Mouse (Mus musculus) neural tube, embryonic 13.5 days (tissue): ENCODE measurements around the gene Clmp. TPM values are rescaled to one million over a fixed set of nuclear protein-coding genes. Genes with fewer than 3 reads are reported as not detected.

Source experiments
- ATAC-seq: fragments of 200-750 bp; cut with Nextera tagmentation; 2 replicates; pipeline ENCODE4 v1.8.0; 2017; ENCODE audit warnings: low read depth, mild to moderate bottlenecking, moderate TSS enrichment, moderate library complexity
- H3K27ac ChIP-seq: fragments of 300-500 bp; sonication (generic); replicated peaks from 2 replicates; pipeline ENCODE4 v1.5.1; 2015; ENCODE audit warnings: moderate library complexity, mild to moderate bottlenecking, inconsistent platforms
- H3K27me3 ChIP-seq: fragments of 300-500 bp; sonication (generic); 2 replicates; pipeline ENCODE4 v1.6.1; 2015; ENCODE audit warnings: mild to moderate bottlenecking, inconsistent platforms
- H3K36me3 ChIP-seq: fragments of 300-500 bp; sonication (generic); 2 replicates; pipeline ENCODE4 v1.6.1; 2015; ENCODE audit warnings: mild to moderate bottlenecking, inconsistent platforms
- H3K4me1 ChIP-seq: fragments of 300-500 bp; sonication (generic); replicated peaks from 2 replicates; pipeline ENCODE4 v1.6.1; 2015; ENCODE audit warnings: inconsistent platforms
- H3K4me2 ChIP-seq: fragments of 300-500 bp; sonication (generic); 2 replicates; pipeline ENCODE4 v1.6.1; 2015; ENCODE audit warnings: inconsistent platforms, mild to moderate bottlenecking, moderate library complexity
- H3K4me3 ChIP-seq: fragments of 300-500 bp; sonication (generic); 2 replicates; pipeline ENCODE4 v1.5.1; 2015; ENCODE audit warnings: mild to moderate bottlenecking, inconsistent platforms
- H3K9ac ChIP-seq: fragments of 300-500 bp; sonication (generic); 2 replicates; pipeline ENCODE4 v1.6.1; 2015; ENCODE audit warnings: moderate library complexity, mild to moderate bottlenecking, inconsistent platforms
- H3K9me3 ChIP-seq: fragments of 300-500 bp; sonication (generic); 2 replicates; pipeline ENCODE4 v1.6.1; 2016; ENCODE audit warnings: inconsistent platforms
- WGBS: fragments of 180-500 bp; shearing (Covaris S2); methylation state at CpG from one replicate; pipeline ENCODE4 v1.1.7; 2015; 5-methylcytosine and 5-hydroxymethylcytosine counted together
- polyA plus RNA-seq: library from polyadenylated mRNA; unstranded; fragments of >200 nt; fragmentation: Nextera tagmentation; extraction: Ambion mirVana; gene quantifications from 2 replicates; pipeline ENCODE4 v1.2.1, GENCODE M21; 2015

Clmp gene
- polyA plus RNA-seq, 1 experiment from 2014 or later, result 51.5 TPM

DNA sequence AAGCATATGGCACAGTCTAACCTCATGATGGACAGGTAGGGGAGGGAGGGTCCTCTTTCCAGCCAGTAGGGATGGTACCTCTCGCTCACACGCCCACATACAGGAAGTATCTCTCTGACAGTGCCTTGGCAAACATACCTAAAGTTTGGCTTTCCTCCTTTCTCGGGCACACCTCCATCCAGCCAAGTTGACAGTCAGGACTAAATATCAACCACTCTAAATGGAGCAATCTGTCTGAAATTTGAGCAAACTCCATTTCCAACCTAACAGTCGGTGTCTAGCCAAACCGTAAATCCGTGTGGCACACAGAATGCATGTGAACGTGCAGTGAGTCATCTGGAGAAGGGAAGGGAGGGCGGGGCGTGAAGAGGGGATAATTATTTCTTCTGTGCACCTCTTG is 61.0 kb downstream of the Clmp start:
- Histone ChIP-seq H3K4me2 (no peak overlapping the region), H3K9ac (no peak overlapping the region), H3K36me3 (no peaks in the 10 kb centered on the region), H3K4me3 (no peak overlapping the region), H3K27me3 (no peaks in the 10 kb centered on the region), H3K9me3 (no peaks in the 10 kb centered on the region), H3K27ac (peak overlapping the region; percentile 46; the same call in 1 of the 2 replicates), H3K4me1 (peaks cover 57% of the 10 kb centered on the region)
- ATAC-seq, result no peak
- 71% methylated on average over 9 of the region's 9 CpGs for WGBS

DNA sequence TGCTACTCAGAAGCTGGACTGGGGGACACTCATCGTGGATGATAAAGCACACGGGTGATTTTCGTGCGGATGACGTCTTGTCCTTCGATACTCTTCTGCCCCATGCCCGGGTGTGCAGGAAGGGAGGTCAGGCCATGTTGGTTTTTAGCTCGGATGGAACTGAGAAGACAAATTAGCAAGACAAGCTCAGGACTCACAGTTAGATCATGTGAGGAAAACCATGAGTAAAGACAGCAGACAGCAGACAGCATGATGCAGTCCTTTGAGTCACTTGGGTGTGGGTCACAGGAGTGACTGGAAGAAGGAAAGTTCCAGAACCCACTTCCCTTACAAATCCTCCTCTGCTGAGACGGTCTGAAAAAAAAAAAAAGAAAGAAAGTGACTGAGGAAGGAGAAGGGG is 61.5 kb downstream of the Clmp start:
- WGBS, result 78% methylated on average over 9 of the region's 9 CpGs
- no peak for ATAC-seq

DNA sequence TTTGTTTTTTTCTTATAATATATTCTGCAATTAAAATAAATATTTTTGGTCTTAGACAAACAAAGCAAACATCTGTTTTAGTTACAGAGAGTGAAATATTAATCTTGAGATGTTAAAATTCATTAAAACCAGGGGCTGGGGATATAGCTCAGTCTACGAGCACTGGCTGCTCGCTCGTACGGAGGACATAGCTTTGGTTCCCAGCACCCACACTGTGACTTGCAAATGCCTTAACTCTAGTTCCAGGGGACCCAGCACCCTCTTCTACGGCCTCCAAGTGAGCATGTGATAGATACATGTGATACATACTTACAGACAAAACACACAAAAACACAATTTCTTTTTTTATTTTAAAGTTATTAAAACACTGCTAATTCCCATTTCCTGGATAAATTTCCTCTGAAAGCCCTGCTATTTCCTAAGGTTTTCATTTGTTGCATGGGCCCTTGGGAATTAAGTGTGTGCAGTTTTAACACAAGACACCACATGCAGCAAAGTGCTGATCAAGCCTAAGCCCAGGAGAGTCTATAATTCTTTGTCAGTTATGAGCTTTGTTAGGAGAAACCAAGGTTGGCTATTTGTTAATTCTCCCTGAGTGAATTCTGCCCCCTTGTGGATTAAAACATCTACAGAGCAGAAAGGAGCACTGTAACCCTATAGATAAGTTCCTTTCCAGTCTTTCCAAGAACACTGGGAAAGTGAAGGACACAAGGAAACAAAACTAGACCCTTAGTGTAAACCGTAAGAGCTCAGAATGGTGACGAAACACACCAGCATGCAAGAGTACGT is 64.3 kb downstream of the Clmp start:
- H3K27me3 ChIP-seq, result no peaks in the 10 kb centered on the region
- 74% methylated on average over 8 of the region's 8 CpGs for WGBS
- H3K36me3 ChIP-seq, result no peaks in the 10 kb centered on the region
- H3K9ac ChIP-seq, result no peak overlapping the region
- H3K27ac ChIP-seq, result no peak overlapping the region; the same call in 1 of the 2 replicates
- H3K9me3 ChIP-seq, result no peaks in the 10 kb centered on the region
- peaks cover 50% of the 10 kb centered on the region for H3K4me1 ChIP-seq
- ATAC-seq, result peak; percentile 36
- H3K4me2 ChIP-seq, result no peak overlapping the region
- H3K4me3 ChIP-seq, result no peak overlapping the region

More for the DNA sequence above, 61.5 kb downstream of the Clmp start:
- Histone ChIP-seq H3K9ac (no peak overlapping the region), H3K4me3 (no peak overlapping the region), H3K27me3 (no peaks in the 10 kb centered on the region), H3K36me3 (no peaks in the 10 kb centered on the region), H3K4me2 (no peak overlapping the region), H3K27ac (0 out of 2 replicates have a peak overlapping the region, but pooled peaks have one; percentile 46), H3K9me3 (no peaks in the 10 kb centered on the region), H3K4me1 (peaks cover 62% of the 10 kb centered on the region)

DNA sequence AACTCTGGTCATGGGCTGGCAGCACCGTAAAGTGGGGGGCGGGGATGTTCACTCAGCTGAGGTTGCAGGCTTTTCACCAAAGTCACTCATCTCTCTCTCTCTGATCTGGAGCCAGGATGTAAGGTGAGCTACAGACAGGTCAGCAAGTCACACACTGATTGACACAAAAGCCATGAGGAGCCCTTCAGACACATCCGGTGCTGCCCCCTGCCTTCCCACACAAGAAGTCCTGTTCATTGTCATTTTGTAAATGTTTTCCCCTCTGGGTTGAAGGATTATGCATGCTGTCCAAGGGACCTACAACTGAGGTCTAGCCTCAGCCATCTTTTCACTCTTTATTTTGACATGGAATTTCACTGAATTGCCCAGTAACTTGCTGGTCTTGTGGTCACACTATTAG is 66.0 kb downstream of the Clmp start:
- WGBS, result 48% methylated on average over 3 of the region's 3 CpGs
- H3K36me3 ChIP-seq, result no peaks in the 10 kb centered on the region

DNA sequence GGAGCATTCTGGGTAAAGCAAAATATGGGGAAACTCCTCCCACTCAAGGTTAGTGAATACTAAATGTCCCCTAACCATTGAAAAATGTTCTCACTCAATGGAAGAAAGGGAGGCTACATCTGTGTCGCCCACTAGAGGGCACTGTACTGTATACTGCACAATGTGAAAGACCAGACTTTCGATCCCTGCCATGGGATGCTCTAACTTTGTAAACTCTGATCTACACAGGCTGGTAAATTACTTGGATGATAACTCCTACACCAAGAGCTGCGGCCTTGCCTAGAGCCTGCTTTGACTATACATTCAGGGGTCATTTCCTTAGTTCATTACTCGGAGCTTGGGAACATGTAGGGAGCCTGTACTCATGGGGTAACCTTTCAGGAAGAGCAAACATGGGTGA is 70.6 kb downstream of the Clmp start:
- Histone ChIP-seq H3K27me3 (no peaks in the 10 kb centered on the region), H3K9me3 (no peaks in the 10 kb centered on the region), H3K27ac (peak overlapping the region; percentile 77; the same call in 1 of the 2 replicates), H3K4me3 (no peak overlapping the region), H3K9ac (no peak overlapping the region), H3K4me1 (peaks cover 31% of the 10 kb centered on the region), H3K4me2 (peak overlapping the region; percentile 56; the same call in 1 of the 2 replicates), H3K36me3 (peaks cover 5% of the 10 kb centered on the region; the same call in 1 of the 2 replicates)
- ATAC-seq, result peak; percentile 17; the same call in 1 of the 2 replicates
- WGBS, result 24% methylated on average over 4 of the region's 4 CpGs

More for the DNA sequence above, 66.0 kb downstream of the Clmp start:
- Histone ChIP-seq H3K9ac (no peak overlapping the region), H3K4me2 (no peak overlapping the region), H3K27ac (no peak overlapping the region), H3K4me3 (no peak overlapping the region), H3K27me3 (no peaks in the 10 kb centered on the region), H3K4me1 (peaks cover 48% of the 10 kb centered on the region), H3K9me3 (no peaks in the 10 kb centered on the region)
- no peak for ATAC-seq

DNA sequence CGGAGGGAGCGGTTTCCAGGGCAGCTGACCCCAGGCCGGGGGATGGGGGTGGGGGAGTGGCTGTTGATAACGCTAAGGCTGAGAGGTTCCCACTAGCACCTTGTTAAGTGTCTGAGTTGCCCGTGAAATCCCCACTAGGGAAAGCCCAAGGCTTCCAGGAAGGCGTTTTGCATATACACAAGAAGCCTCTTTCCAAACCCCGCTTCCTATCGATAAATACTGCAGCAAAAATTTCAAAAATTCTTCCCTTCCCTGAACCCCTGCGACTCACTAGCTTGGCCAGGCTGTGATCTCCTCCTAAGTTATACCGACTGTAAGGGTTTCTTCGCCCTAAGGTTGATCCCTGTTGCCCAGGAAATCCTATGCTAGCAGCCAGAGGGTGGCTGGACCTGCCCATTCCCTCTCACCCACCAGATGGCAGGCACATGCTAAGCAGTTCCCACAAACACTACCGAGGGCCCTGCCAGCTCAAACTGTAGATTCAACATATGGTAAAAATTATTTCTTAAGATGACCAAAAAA is 71.4 kb downstream of the Clmp start:
- Histone ChIP-seq H3K27me3 (no peaks in the 10 kb centered on the region), H3K36me3 (peaks cover 10% of the 10 kb centered on the region), H3K27ac (peak overlapping the region; percentile 77), H3K9me3 (no peaks in the 10 kb centered on the region), H3K4me3 (peak overlapping the region; percentile 33), H3K4me2 (peak overlapping the region; percentile 56), H3K9ac (peak overlapping the region; percentile 58), H3K4me1 (peaks cover 23% of the 10 kb centered on the region)
- 31% methylated on average over 12 of the region's 12 CpGs for WGBS
- peak; percentile 84 for ATAC-seq

DNA sequence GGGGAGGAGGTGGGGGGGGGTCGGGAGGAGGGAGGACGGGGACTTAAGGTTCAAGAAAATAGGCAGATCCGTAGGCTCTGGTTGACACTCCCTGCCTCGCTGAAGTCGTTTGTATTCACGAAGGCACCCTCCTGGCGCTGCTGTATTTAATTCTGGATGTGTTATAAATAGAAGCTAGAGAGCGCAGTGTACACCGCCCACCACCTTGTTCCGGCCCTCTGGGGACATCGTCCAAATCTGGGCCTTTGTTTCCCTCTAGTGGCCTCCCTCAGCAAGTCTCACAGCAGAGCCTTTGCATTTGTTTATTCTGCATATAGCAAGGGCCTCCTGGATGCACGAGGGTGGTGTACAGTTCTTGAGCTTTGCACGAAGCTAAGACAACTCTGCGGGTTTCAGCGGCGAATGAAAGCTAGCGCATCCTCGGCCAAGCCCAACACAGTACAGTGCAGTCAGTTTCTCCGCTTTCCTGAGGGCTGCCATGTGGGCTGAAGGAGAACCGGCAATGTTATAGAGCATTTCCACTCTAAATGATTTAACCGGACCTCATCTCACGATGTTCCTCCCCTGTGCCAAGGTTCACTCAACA is 72.0 kb downstream of the Clmp start:
- H3K4me3 ChIP-seq, result peak overlapping the region; percentile 33
- no peaks in the 10 kb centered on the region for H3K9me3 ChIP-seq
- H3K36me3 ChIP-seq, result peaks cover 10% of the 10 kb centered on the region
- H3K4me2 ChIP-seq, result peak overlapping the region; percentile 56
- peak overlapping the region; percentile 58 for H3K9ac ChIP-seq
- peak overlapping the region; percentile 77 for H3K27ac ChIP-seq
- ATAC-seq, result peak; percentile 92
- H3K27me3 ChIP-seq, result no peaks in the 10 kb centered on the region
- 10% methylated on average over 22 of the region's 22 CpGs for WGBS
- H3K4me1 ChIP-seq, result peaks cover 20% of the 10 kb centered on the region

DNA sequence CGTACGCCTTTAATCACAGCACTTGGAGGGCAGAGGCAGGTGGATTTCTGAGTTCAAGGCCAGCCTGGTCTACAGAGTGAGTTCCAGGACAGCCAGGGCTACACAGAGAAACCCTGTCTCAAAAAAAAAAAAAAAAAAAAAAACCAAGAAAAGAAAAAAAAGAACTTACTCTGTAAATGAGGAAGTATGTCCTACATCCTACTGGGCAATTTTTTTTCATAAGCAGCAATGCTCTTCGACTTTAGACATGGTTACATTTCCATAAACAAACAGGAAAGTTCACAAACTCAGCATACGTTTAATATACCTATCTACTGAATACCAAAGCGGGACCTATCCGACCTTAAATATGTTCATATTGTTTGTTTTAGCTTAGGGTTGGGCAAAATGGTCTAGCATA is 76.6 kb downstream of the Clmp start:
- Histone ChIP-seq H3K36me3 (peaks cover 37% of the 10 kb centered on the region), H3K4me1 (peaks cover 8% of the 10 kb centered on the region), H3K9me3 (no peaks in the 10 kb centered on the region), H3K27me3 (no peaks in the 10 kb centered on the region), H3K27ac (no peak overlapping the region), H3K4me2 (no peak overlapping the region), H3K4me3 (no peak overlapping the region), H3K9ac (no peak overlapping the region)
- no peak for ATAC-seq
- WGBS, result 90% methylated on average over 6 of the region's 6 CpGs

DNA sequence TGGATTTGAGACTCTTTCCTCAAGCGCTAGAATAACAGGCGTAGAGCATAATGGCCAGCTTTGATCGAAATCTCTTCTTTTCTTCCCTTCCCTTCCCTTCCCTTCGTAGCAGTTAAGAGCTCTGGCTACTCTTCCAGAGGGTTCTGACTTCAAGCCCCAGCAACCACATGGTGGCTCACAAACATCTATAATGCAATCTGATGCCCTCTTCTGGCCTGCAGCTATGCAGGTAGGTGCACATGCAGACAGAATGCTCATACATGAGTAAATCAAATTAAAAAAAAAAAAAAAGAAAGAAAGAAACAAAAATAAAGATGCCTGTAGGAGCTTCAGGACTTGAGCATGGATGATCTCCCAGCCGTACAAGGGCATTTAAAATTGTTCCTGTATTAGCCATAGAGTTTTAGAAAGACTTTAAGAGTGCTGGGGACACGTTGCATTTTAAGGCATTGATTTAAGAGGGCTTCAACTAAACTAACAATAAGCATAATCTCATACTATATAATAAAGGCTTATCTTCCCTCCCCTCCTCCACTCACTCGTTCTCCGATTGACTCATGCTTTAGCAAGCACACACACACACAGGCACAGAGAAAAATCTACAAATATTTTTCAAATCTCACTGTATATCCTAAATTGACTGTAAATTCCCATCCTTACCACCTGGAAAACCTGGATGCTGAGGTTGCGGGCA is 79.3 kb downstream of the Clmp start:
- no peaks in the 10 kb centered on the region for H3K9me3 ChIP-seq
- H3K4me1 ChIP-seq, result no peaks in the 10 kb centered on the region
- no peak overlapping the region for H3K4me2 ChIP-seq
- no peak for ATAC-seq
- no peak overlapping the region for H3K27ac ChIP-seq
- H3K27me3 ChIP-seq, result no peaks in the 10 kb centered on the region
- WGBS, result 84% methylated on average over 9 of the region's 9 CpGs
- peaks cover 39% of the 10 kb centered on the region for H3K36me3 ChIP-seq
- H3K4me3 ChIP-seq, result no peak overlapping the region
- no peak overlapping the region for H3K9ac ChIP-seq

DNA sequence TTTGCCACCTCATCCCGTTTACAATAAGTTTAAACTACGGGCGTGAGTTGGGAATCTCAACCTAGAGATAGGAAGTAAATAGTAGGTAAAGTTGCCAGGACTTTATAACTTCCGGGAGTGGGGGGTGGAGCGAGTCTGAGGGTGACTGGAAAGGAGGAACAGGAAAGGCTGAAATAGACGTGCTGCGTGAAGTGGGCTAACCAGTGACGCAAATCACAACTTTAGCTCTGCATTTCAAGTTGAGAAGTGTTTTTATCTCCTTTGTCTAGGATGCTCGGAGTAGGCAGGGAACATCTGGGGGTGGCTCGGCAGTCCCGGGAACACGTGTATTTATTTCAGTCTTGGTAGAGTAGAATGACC is 79.8 kb downstream of the Clmp start:
- no peaks in the 10 kb centered on the region for H3K27me3 ChIP-seq
- no peak overlapping the region for H3K27ac ChIP-seq
- no peak overlapping the region for H3K4me2 ChIP-seq
- no peak for ATAC-seq
- H3K36me3 ChIP-seq, result peaks cover 39% of the 10 kb centered on the region
- 73% methylated on average over 12 of the region's 12 CpGs for WGBS
- H3K9me3 ChIP-seq, result no peaks in the 10 kb centered on the region
- H3K4me1 ChIP-seq, result peaks cover 4% of the 10 kb centered on the region; the same call in 1 of the 2 replicates
- H3K9ac ChIP-seq, result no peak overlapping the region
- no peak overlapping the region for H3K4me3 ChIP-seq

DNA sequence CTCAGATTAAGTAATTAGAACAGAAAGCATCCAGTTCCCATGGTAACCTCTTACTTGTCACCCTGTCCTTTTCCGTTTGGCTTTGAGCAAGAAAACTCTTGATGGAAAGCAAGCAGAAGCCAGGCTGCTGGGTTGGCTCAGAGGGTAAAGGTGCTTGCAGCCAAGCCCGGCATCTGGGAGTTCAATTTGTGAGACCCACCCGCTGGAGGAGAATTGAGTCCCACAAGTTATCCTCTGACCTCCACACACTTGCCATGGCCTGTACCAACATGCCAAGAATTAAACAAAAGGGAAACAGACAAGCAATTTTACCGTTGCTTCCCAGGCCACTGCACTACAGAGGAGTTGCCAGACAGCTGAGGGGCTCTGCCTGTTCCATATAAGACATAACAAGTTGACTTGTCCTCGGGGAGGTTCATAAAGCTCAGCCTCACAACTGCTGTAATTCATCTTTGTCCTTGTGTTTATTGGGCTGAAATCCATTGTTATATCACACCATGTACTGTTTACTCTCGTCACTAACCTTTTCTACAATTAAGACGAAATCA is 80.4 kb downstream of the Clmp start:
- Histone ChIP-seq H3K9ac (no peak overlapping the region), H3K36me3 (peaks cover 41% of the 10 kb centered on the region), H3K9me3 (no peaks in the 10 kb centered on the region), H3K4me2 (no peak overlapping the region), H3K4me1 (peaks cover 5% of the 10 kb centered on the region; the same call in 1 of the 2 replicates), H3K4me3 (no peak overlapping the region), H3K27ac (no peak overlapping the region), H3K27me3 (no peaks in the 10 kb centered on the region)
- 66% methylated on average over 7 of the region's 7 CpGs for WGBS
- no peak for ATAC-seq

DNA sequence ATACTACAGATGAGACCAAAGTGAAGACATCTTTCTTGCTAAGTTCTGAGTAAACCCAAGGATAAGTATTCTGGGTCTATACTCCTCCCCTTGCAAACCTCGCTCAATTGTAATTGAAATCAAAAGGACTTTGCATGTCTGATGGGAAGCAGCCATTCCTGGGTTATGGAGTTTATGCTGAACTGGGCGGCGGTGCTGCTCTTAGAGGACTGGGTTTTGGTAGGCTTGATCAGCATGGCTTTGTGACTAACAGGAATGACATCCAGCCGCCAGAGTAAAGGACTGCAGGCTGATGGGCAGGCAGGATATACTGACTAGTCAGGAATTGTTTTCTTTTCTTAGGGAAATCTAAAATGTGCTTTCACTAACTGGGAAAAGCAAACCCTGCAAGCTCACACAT is 82.2 kb downstream of the Clmp start:
- H3K27me3 ChIP-seq, result no peaks in the 10 kb centered on the region
- WGBS, result 83% methylated on average over 4 of the region's 4 CpGs
- H3K27ac ChIP-seq, result no peak overlapping the region
- no peak for ATAC-seq
- peaks cover 5% of the 10 kb centered on the region; the same call in 1 of the 2 replicates for H3K4me1 ChIP-seq
- H3K36me3 ChIP-seq, result peaks cover 41% of the 10 kb centered on the region
- no peak overlapping the region for H3K4me3 ChIP-seq
- no peak overlapping the region for H3K4me2 ChIP-seq
- no peak overlapping the region for H3K9ac ChIP-seq
- no peaks in the 10 kb centered on the region for H3K9me3 ChIP-seq
